Mouse (Mus musculus): ENCODE measurements at regions not wholly inside any gene's neighbourhood (a gene's known extent, or its start where the extent isn't known, plus 50 kb on each side); places are given as distances from the start of the nearest gene placed in this dataset.
A peak's percentile ranks its signal among the peaks of the same experiment; 100 is the strongest.
"Not testable (repeated sequence)": the region's sequence is repeated elsewhere in the genome, so short reads cannot be mapped to it uniquely, and the experiment has no call there.

DNA sequence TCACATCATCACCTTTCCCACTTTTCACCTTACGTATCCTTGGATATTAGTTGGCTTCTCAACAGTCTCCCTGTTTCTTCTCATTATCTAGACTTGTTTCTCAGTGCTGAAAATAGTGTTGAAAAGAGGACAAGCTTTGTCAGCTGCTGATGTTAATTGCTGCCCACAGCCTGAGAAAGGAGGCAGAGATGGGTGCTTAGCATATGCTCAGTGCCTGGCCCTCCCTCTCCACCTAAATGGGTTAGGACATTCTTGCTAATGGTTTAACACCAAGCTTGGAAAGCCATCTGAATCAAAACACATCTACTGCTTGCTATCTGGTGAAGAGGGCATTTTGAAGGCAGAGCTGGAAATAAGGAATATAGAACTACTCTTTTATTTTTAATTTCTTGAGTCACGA, 298.5 kb upstream of the Meis2 start:
- no peak for ATAC-seq (ENCODE audit: low FRiP score, low TSS enrichment)
- Histone ChIP-seq H3K4me1 (ENCODE audit: control insufficient read depth, insufficient read depth, low read length) (no peaks in the 10 kb centered on the region), H3K27ac (replicated peaks; ENCODE audit: low read depth, low read length) (no peak overlapping the region), H3K4me2 (ENCODE audit: low read length) (no peak overlapping the region), H3K27me3 (ENCODE audit: control insufficient read depth, insufficient read depth, low read length) (no peaks in the 10 kb centered on the region), H3K36me3 (ENCODE audit: control insufficient read depth, insufficient read depth, low read length) (no peaks in the 10 kb centered on the region), H3K9ac (replicated peaks; ENCODE audit: low read length) (no peak overlapping the region), H3K9me3 (ENCODE audit: control insufficient read depth, low read length) (no peaks in the 10 kb centered on the region), H3K4me3 (replicated peaks; ENCODE audit: low read depth, low read length) (no peak overlapping the region)
- DNase-seq: no peak
- 90% methylated on average over 2 of the region's 2 CpGs for WGBS

DNA sequence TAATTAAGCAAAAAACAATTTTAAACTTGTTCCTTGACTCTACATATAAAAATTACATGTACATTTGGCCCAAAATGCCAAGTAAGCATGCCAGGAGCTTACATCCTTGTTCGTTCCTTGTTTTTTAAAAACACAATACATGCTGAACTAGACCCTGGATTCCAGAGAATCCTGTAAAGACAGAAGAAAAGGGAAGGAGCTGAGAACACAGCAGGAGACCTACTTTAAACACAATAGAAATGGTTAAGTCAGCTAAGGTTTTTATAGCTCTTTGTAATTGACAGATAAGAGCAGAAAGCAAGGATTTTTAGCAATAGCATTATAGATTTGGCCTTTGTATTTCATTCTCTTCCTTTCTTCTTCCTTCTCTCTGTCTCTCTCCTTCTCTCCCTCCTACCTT, 292.5 kb upstream of the Meis2 start:
- no peaks in the 10 kb centered on the region for H3K36me3 ChIP-seq (ENCODE audit: control insufficient read depth, insufficient read depth, low read length)
- H3K4me1 ChIP-seq (ENCODE audit: control insufficient read depth, insufficient read depth, low read length): no peaks in the 10 kb centered on the region
- no peak overlapping the region for H3K4me2 ChIP-seq (ENCODE audit: low read length)
- H3K4me3 ChIP-seq (replicated peaks; ENCODE audit: low read depth, low read length): no peak overlapping the region
- 12% methylated on average over 1 of the region's 1 CpGs for WGBS
- no peaks in the 10 kb centered on the region for H3K27me3 ChIP-seq (ENCODE audit: control insufficient read depth, insufficient read depth, low read length)
- H3K27ac ChIP-seq (replicated peaks; ENCODE audit: low read depth, low read length): no peak overlapping the region
- no peaks in the 10 kb centered on the region for H3K9me3 ChIP-seq (ENCODE audit: control insufficient read depth, low read length)
- DNase-seq (no peak), ATAC-seq (ENCODE audit: low FRiP score, low TSS enrichment) (no peak)
- H3K9ac ChIP-seq (replicated peaks; ENCODE audit: low read length): no peak overlapping the region

DNA sequence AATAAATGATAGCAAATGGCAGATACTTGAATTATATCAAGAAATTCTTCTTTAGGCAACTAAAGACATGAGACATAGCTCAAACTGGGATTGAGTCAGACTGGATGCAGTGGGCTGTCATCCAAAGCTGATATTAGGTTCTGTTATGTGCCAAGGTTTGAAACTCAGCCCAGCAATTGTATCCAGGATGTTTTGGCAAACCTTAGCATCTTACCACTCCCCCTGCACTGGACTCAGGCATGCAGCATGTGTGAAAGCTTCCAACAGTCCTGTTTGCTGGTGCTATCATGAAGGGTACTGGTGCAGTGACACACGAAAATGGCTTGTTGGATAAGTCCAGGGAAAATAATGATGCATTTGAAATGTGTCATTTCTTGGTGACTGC, 282.9 kb upstream of the Meis2 start:
- Histone ChIP-seq H3K27ac (replicated peaks; ENCODE audit: low read depth, low read length) (no peak overlapping the region), H3K9me3 (ENCODE audit: control insufficient read depth, low read length) (no peaks in the 10 kb centered on the region), H3K36me3 (ENCODE audit: control insufficient read depth, insufficient read depth, low read length) (no peaks in the 10 kb centered on the region), H3K9ac (replicated peaks; ENCODE audit: low read length) (no peak overlapping the region), H3K27me3 (ENCODE audit: control insufficient read depth, insufficient read depth, low read length) (no peaks in the 10 kb centered on the region), H3K4me3 (replicated peaks; ENCODE audit: low read depth, low read length) (no peak overlapping the region), H3K4me2 (ENCODE audit: low read length) (no peak overlapping the region), H3K4me1 (ENCODE audit: control insufficient read depth, insufficient read depth, low read length) (no peaks in the 10 kb centered on the region)
- DNase-seq (peak; percentile 27), ATAC-seq (ENCODE audit: low FRiP score, low TSS enrichment) (no peak)
- WGBS: 71% methylated on average over 1 of the region's 1 CpGs

DNA sequence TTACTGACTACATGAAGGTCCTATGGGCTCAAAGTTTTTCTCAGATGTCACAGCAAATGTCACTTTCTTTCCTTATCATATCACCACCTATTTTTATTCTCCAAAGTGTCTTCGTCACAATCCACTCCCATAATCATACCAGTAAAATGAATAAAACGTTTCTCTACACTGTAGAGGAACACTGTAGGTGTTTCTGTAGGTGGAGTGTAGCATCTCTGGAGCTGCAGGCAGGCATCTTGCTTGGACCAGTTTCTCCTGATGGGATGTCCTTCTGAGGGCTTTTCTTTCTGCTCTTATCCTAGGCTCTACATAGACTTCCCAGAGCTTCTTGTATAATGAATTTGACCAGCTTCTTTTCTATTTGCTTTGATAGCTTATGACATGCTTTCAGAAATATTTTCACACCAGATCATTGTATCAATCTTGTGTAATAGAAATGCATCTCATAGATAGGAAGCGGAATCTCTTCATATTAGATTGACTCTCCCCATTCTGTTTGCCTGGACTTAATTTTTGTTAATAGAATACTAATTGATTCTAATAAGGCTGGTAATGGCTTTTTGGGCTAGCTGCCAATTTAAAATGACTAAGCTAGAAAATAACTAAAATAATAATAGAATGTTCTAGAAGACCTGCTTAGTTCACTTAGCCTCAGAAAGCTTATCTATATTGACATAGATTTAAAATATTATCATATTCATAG, 282.3 kb upstream of the Meis2 start:
- H3K4me2 ChIP-seq (ENCODE audit: low read length): no peak overlapping the region
- H3K9ac ChIP-seq (replicated peaks; ENCODE audit: low read length): no peak overlapping the region
- H3K9me3 ChIP-seq (ENCODE audit: control insufficient read depth, low read length): no peaks in the 10 kb centered on the region
- H3K27me3 ChIP-seq (ENCODE audit: control insufficient read depth, insufficient read depth, low read length): no peaks in the 10 kb centered on the region
- no peak for DNase-seq
- no peaks in the 10 kb centered on the region for H3K4me1 ChIP-seq (ENCODE audit: control insufficient read depth, insufficient read depth, low read length)
- WGBS: 91% methylated on average over 3 of the region's 3 CpGs
- H3K36me3 ChIP-seq (ENCODE audit: control insufficient read depth, insufficient read depth, low read length): no peaks in the 10 kb centered on the region
- no peak overlapping the region for H3K4me3 ChIP-seq (replicated peaks; ENCODE audit: low read depth, low read length)
- no peak overlapping the region for H3K27ac ChIP-seq (replicated peaks; ENCODE audit: low read depth, low read length)
- ATAC-seq (ENCODE audit: low FRiP score, low TSS enrichment): no peak

DNA sequence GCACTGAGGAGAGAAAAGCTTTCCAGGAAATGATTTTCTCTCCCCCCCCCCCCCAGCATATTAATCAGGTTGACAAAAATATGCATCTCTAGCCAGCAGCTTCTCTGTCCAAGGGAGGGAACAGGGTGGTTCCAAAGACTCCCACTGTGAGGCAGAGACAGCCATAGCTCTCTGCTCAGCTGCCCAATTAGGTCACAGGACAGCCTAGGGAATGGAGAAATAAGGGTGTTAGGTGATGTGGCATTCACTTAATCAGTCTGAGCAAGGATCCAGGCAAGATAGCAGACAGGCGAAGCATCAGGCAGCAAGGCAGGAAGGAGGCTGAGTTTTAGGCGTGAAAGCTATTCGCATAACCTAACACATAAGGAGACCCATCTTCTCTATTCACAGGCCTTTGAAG, 266.2 kb upstream of the Meis2 start:
- Histone ChIP-seq H3K36me3 (ENCODE audit: control insufficient read depth, insufficient read depth, low read length) (no peaks in the 10 kb centered on the region), H3K4me1 (ENCODE audit: control insufficient read depth, insufficient read depth, low read length) (no peaks in the 10 kb centered on the region), H3K4me2 (ENCODE audit: low read length) (no peak overlapping the region), H3K27ac (replicated peaks; ENCODE audit: low read depth, low read length) (no peak overlapping the region), H3K4me3 (replicated peaks; ENCODE audit: low read depth, low read length) (no peak overlapping the region), H3K9me3 (ENCODE audit: control insufficient read depth, low read length) (no peaks in the 10 kb centered on the region), H3K9ac (replicated peaks; ENCODE audit: low read length) (no peak overlapping the region), H3K27me3 (ENCODE audit: control insufficient read depth, insufficient read depth, low read length) (no peaks in the 10 kb centered on the region)
- WGBS: 84% methylated on average over 3 of the region's 3 CpGs
- no peak for ATAC-seq (ENCODE audit: low FRiP score, low TSS enrichment)
- no peak for DNase-seq

DNA sequence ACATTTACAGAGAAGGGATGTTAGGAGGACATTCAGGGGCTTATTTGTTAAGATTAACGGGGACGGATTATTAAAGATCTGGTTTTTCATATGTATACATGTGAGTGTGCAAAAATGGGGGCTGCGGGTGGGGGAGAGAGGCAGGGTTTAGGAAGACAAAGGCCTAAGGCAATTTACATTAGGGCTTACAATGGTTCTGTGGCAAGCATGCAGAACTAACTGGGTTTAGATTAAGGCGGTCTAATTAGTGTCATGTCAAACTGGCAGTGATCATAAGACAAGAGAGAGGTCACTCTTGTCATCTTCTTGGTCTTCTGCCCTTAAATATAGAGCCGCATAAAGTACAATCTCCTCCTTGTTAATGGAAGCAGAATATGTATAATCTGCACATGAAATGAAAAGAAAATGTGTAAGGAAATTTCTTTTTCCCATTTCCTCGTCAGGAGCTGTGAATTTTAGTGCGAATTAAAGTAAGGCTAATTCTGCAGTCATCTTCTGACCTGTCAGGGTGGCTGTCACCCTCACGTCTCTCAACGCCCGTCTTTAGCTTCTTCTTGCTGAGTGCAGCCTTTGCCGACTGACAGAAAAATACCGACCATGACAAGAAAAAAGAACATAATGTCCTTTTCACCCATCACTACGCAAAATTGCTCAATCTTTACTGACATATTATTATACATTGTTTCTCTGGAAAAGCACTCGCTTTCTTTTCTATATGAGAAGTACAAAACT, 256.6 kb upstream of the Meis2 start:
- Histone ChIP-seq H3K4me1 (ENCODE audit: control insufficient read depth, insufficient read depth, low read length) (peaks cover 28% of the 10 kb centered on the region), H3K9me3 (ENCODE audit: control insufficient read depth, low read length) (no peaks in the 10 kb centered on the region), H3K4me3 (replicated peaks; ENCODE audit: low read depth, low read length) (no peak overlapping the region), H3K27me3 (ENCODE audit: control insufficient read depth, insufficient read depth, low read length) (no peaks in the 10 kb centered on the region), H3K36me3 (ENCODE audit: control insufficient read depth, insufficient read depth, low read length) (no peaks in the 10 kb centered on the region), H3K27ac (replicated peaks; ENCODE audit: low read depth, low read length) (peak overlapping the region; percentile 43; the same call in 1 of the 2 replicates), H3K9ac (replicated peaks; ENCODE audit: low read length) (no peak overlapping the region), H3K4me2 (ENCODE audit: low read length) (no peak overlapping the region)
- 33% methylated on average over 14 of the region's 14 CpGs for WGBS
- ATAC-seq (ENCODE audit: low FRiP score, low TSS enrichment): no peak
- peak; percentile 46 for DNase-seq

DNA sequence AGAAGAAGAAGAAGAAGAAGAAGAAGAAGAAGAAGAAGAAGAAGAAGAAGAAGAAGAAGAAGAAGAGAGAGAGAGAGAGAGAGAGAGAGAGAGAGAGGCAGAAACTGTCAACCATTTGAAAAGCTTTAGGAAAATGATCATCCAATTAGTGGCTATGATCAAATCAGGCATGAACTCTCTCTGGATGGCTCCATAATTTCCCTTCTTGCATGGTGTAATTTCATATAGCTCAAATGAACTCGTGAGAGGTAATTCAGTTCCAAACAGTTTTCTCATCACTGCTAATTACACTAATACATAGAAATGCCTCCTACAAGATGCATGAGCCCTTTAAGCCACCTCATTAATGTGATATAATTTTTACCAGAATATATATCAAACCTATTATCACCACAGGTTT, 233.9 kb upstream of the Meis2 start:
- no peak overlapping the region for H3K9ac ChIP-seq (replicated peaks; ENCODE audit: low read length)
- H3K4me2 ChIP-seq (ENCODE audit: low read length): no peak overlapping the region
- WGBS: 84% methylated on average over 1 of the region's 1 CpGs
- no peak overlapping the region for H3K4me3 ChIP-seq (replicated peaks; ENCODE audit: low read depth, low read length)
- no peaks in the 10 kb centered on the region for H3K27me3 ChIP-seq (ENCODE audit: control insufficient read depth, insufficient read depth, low read length)
- no peak overlapping the region for H3K27ac ChIP-seq (replicated peaks; ENCODE audit: low read depth, low read length)
- H3K9me3 ChIP-seq (ENCODE audit: control insufficient read depth, low read length): no peaks in the 10 kb centered on the region
- ATAC-seq (ENCODE audit: low FRiP score, low TSS enrichment) (no peak), DNase-seq (no peak)
- no peaks in the 10 kb centered on the region for H3K36me3 ChIP-seq (ENCODE audit: control insufficient read depth, insufficient read depth, low read length)
- no peaks in the 10 kb centered on the region for H3K4me1 ChIP-seq (ENCODE audit: control insufficient read depth, insufficient read depth, low read length)

DNA sequence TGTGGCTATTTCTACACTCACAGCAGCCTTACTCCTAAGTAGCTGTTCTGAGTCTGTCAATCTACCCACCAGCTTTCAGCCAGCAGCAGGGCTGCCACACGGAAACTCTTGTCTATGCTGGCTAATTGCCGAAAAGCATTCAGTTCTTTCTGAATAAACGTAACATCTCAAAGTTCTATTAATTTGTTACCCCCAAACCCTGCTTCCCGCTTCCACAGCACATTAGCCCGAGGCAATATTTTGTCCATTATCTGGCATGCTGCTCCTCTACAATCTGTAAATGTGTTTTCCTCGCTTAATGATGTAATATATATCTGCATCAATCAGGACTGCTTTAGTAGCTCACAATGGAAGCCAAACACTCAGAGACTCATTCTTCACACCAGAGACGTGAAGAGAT, 224.2 kb upstream of the Meis2 start:
- H3K9me3 ChIP-seq (ENCODE audit: control insufficient read depth, low read length): no peaks in the 10 kb centered on the region
- ATAC-seq (ENCODE audit: low FRiP score, low TSS enrichment): no peak
- H3K4me1 ChIP-seq (ENCODE audit: control insufficient read depth, insufficient read depth, low read length): no peaks in the 10 kb centered on the region
- H3K36me3 ChIP-seq (ENCODE audit: control insufficient read depth, insufficient read depth, low read length): no peaks in the 10 kb centered on the region
- no peak overlapping the region for H3K4me3 ChIP-seq (replicated peaks; ENCODE audit: low read depth, low read length)
- 67% methylated on average over 7 of the region's 7 CpGs for WGBS
- DNase-seq: peak; percentile 17
- no peaks in the 10 kb centered on the region for H3K27me3 ChIP-seq (ENCODE audit: control insufficient read depth, insufficient read depth, low read length)
- no peak overlapping the region for H3K27ac ChIP-seq (replicated peaks; ENCODE audit: low read depth, low read length)
- H3K4me2 ChIP-seq (ENCODE audit: low read length): no peak overlapping the region
- H3K9ac ChIP-seq (replicated peaks; ENCODE audit: low read length): no peak overlapping the region

DNA sequence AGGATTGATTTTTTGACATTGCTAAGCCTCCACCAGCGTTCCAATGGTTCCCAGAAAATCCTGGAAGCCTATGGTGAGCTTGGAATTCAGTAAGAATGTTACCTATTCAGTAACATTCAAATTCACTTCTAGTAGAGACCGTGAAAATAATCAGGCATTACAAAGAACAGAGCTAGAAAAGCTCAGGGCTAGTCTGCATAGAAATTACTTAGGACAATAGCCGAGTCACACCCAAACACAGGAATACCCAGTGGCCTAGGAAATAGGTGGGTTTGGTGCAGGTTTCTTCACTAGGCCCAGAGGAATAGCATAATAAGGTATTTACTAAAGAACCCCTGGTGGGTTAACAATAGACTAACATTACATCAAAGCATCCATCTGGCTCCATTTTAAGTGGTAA, 177.6 kb upstream of the Meis2 start:
- 37% methylated on average over 3 of the region's 3 CpGs for WGBS

More for the DNA sequence above, 177.6 kb upstream of the Meis2 start:
- H3K27me3 ChIP-seq (ENCODE audit: control insufficient read depth, insufficient read depth, low read length); H3K4me2 ChIP-seq (ENCODE audit: low read length); ATAC-seq (ENCODE audit: low FRiP score, low TSS enrichment); H3K4me1 ChIP-seq (ENCODE audit: control insufficient read depth, insufficient read depth, low read length); H3K27ac ChIP-seq (replicated peaks; ENCODE audit: low read depth, low read length); H3K36me3 ChIP-seq (ENCODE audit: control insufficient read depth, insufficient read depth, low read length); H3K4me3 ChIP-seq (replicated peaks; ENCODE audit: low read depth, low read length); H3K9me3 ChIP-seq (ENCODE audit: control insufficient read depth, low read length); DNase-seq; H3K9ac ChIP-seq (replicated peaks; ENCODE audit: low read length): not testable (repeated sequence)

All from midbrain, embryonic 14.5 days (tissue).